Mouse (Mus musculus) CH12.LX (cell line): ENCODE results near the gene Prap1.

Experiments
- CHD1 ChIP-seq: IDR thresholded peaks from 2 replicates; pipeline ENCODE4 v1.6.1; 2012; ENCODE audit warnings: low read depth, low read length, improper control_type of control experiment, inconsistent platforms
- CTCF ChIP-seq, 2 experiments: IDR thresholded peaks in 1 of 2; conservative IDR thresholded peaks in 1 of 2; 2 replicates each; pipeline ENCODE4 v1.5.1; 2011 to 2012; ENCODE audit warnings: low read depth in 2 of 2, low read length in 2 of 2, improper control_type of control experiment in 1 of 2, inconsistent platforms in 1 of 2, mild to moderate bottlenecking in 1 of 2, moderate library complexity in 1 of 2
- EP300 ChIP-seq: IDR thresholded peaks from 2 replicates; pipeline ENCODE4 v1.6.1; 2011; ENCODE audit warnings: low read length, improper control_type of control experiment
- JUND ChIP-seq: conservative IDR thresholded peaks from 2 replicates; pipeline ENCODE4 v1.6.1; 2011; ENCODE audit warnings: low read depth, low read length, improper control_type of control experiment
- MAZ ChIP-seq: IDR thresholded peaks from 2 replicates; pipeline ENCODE4 v1.6.1; 2012; ENCODE audit warnings: low read depth, mild to moderate bottlenecking, inconsistent platforms, low read length, improper control_type of control experiment, moderate library complexity
- NRF1 ChIP-seq: IDR thresholded peaks from 2 replicates; pipeline ENCODE4 v1.6.1; 2014; ENCODE audit warnings: low read depth, mild to moderate bottlenecking, inconsistent platforms, low read length, improper control_type of control experiment, moderate library complexity
- POLR2A ChIP-seq: IDR thresholded peaks from 2 replicates; pipeline ENCODE4 v1.6.1; 2011; ENCODE audit warnings: low read depth, mild to moderate bottlenecking, improper control_type of control experiment, low read length
- ZC3H11A ChIP-seq: IDR thresholded peaks from 2 replicates; pipeline ENCODE4 v1.6.1; 2012; ENCODE audit warnings: low read depth, mild to moderate bottlenecking, inconsistent platforms, low read length, improper control_type of control experiment

DNA sequence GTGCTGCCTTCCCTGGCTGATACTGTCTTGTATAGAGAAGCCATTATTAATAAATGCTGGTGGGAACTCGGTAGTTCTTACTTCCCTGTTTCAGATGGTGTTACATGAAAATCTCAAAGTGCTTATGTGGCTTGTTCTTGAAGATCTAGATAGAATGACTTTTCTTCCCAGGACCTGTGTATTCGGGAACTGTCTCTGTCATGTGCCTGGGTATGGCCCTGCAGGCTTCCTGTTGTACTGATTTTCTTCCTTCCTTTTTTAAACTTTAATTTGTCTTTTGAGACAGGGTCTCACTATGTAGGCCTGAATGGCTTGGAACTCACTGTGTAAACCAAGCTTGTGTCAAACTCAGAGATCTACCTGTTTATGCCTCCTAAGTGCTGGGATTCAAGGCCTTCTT is 34.7 kb downstream of the Prap1 start:
- TF ChIP-seq ZC3H11A (no peak), CTCF (conservative IDR thresholded peaks at IDR 0.05 in 1 of 2, IDR thresholded peaks at IDR 0.05 in 1 of 2; ENCODE audit: low read depth in 2 of 2, low read length in 2 of 2) (no peak), MAZ (no peak), POLR2A (no peak), EP300 (no peak), CHD1 (no peak), JUND (no peak), NRF1 (no peak)
